Mouse (Mus musculus) T-helper 2 cell (primary cell): ENCODE data around the gene Lcor.

Experiments
- in situ Hi-C: fragments of 300-600 bp; cut with MboI, MseI; formaldehyde crosslinking; loops from one replicate; pipeline ENCODE4 v1.15.1; 2025; ENCODE audit warnings: high pct_unique_total_duplicates

Gene Lcor

GRCm38 (mm10) chr19:41560856-41561255 is 78.4 kb downstream of the Lcor start:
- in situ Hi-C loops, result no loop called here

- in situ Hi-C loops, result no loop called here
Measured at GRCm38 (mm10) chr19:41568791-41569190, 86.4 kb downstream of the Lcor start.

GRCm38 (mm10) chr19:41573700-41574099 is 91.3 kb downstream of the Lcor start:
- in situ Hi-C loops, result no loop called here

GRCm38 (mm10) chr19:41577576-41577975 is 95.1 kb downstream of the Lcor start:
- in situ Hi-C loops, result no loop called here

GRCm38 (mm10) chr19:41579311-41579920 is 97.0 kb downstream of the Lcor start:
- in situ Hi-C loops, result no loop called here

- in situ Hi-C loops, result no loop called here
Measured at GRCm38 (mm10) chr19:41581706-41582420, 99.4 kb downstream of the Lcor start, which contains the start of gene Gm340. Gene Gm340 (plus strand): TSS chr19:41582370.

- in situ Hi-C loops, result no loop called here
Measured at GRCm38 (mm10) chr19:41582918-41583514, 100.6 kb downstream of the Lcor start.

GRCm38 (mm10) chr19:41586752-41587151 is 104.3 kb downstream of the Lcor start:
- in situ Hi-C loops, result no loop called here

GRCm38 (mm10) chr19:41587431-41588222 is 105.2 kb downstream of the Lcor start:
- in situ Hi-C loops, result no loop called here

GRCm38 (mm10) chr19:41589026-41589425 is 106.6 kb downstream of the Lcor start:
- in situ Hi-C loops, result no loop called here

- in situ Hi-C loops, result no loop called here
Measured at GRCm38 (mm10) chr19:41589681-41590080, 107.2 kb downstream of the Lcor start.

- in situ Hi-C loops, result no loop called here
Measured at GRCm38 (mm10) chr19:41591808-41592207, 109.4 kb downstream of the Lcor start.

GRCm38 (mm10) chr19:41597170-41597894 is 114.9 kb downstream of the Lcor start:
- in situ Hi-C loops, result no loop called here

GRCm38 (mm10) chr19:41600647-41601046 is 118.2 kb downstream of the Lcor start:
- in situ Hi-C loops, result loop anchor here (10.0 kb wide), 1 partner anchor 1964 kb away; no protein-coding TSS in a partner anchor

GRCm38 (mm10) chr19:41606208-41606987 is 124.0 kb downstream of the Lcor start:
- in situ Hi-C loops, result loop anchor here (10.0 kb wide), 1 partner anchor 1958 kb away; no protein-coding TSS in a partner anchor

- in situ Hi-C loops, result no loop called here
Measured at GRCm38 (mm10) chr19:41611683-41612082, 129.2 kb downstream of the Lcor start.
